Mouse (Mus musculus) heart, postnatal 10 days (tissue): ENCODE results near the gene Rbm17. TPM values are rescaled to one million over a fixed set of nuclear protein-coding genes. Genes with fewer than 3 reads are reported as not detected.
"Not testable (repeated sequence)": the region's sequence is repeated elsewhere in the genome, so short reads cannot be mapped to it uniquely, and the experiment has no call there.

ENCODE experiments used
- DNase-seq, 2 experiments: peaks; one replicate each; pipeline ENCODE4 v3.0.0; 2021
- intact Hi-C: fragments of 180-260 bp; cut with DNase I; formaldehyde crosslinking; loops from one replicate; pipeline ENCODE4 v1.15.1; 2025
- total RNA-seq, 2 experiments: library from RNA; stranded (reverse); gene quantifications; 2 replicates each; pipeline ENCODE4 v1.2.3; 2021

The Rbm17 gene
- total RNA-seq, 2 experiments from 2014 or later = 64.9 to 80.2 TPM

DNA sequence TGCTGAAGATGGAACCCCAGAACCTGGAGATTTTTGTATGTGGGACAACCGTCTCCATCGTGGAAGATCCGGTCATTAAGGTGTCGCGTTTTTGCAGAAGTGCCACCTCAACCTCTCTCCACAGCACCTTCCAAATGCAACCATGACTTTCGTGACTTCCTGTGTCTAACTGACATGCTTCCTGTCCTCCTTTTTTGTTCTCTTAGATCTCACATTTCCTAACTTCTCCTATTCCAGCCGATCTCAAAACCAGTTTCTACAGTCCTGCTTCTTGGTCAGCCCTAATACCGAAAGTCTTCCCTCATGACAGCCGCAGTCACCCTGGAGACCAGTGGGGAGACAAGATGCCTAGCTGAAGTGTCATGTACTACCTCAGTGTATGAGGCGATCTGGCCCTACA, 55.4 kb downstream of the Rbm17 start:
- no peak for DNase-seq
- intact Hi-C loops = no loop called here

DNA sequence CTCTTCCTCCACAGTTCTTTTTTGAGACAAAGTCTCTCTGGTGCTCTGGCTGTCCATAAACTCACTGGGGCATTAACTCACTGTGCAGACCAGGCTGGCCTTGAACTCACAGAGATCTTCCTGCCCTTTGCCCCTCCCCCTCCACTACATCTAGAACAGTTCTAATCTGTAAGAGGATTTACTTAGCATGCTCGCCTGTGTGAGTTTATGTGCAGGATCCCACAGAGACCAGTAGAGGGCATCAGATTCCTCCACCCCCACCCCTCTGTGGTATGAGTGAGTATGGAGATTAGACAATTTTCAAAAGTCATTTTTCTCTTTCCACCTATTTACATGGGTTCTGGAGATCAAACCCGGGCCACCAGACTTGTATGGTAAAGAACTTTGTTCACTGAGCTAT, 56.3 kb downstream of the Rbm17 start:
- DNase-seq = no peak
- intact Hi-C loops = no loop called here

DNA sequence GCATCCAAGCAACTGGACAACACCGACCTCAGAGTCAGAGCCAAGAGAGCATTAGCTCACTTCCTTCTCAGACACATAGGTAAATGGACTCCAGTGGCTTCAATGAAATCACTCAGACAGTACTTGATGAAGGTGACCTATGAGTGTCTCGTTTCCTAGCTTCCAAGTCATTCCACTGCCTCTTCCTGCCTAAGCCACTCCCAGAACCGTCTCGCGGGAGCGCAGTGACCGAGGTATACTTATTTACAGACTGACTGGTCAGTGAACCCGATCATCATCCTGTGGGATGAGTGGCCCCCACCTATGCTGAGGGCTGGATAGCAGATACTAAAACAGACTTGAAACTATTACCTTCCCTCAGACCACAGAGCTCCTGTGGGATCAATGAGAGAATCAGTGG, 57.9 kb downstream of the Rbm17 start:
- intact Hi-C loops = no loop called here
- DNase-seq = no peak

DNA sequence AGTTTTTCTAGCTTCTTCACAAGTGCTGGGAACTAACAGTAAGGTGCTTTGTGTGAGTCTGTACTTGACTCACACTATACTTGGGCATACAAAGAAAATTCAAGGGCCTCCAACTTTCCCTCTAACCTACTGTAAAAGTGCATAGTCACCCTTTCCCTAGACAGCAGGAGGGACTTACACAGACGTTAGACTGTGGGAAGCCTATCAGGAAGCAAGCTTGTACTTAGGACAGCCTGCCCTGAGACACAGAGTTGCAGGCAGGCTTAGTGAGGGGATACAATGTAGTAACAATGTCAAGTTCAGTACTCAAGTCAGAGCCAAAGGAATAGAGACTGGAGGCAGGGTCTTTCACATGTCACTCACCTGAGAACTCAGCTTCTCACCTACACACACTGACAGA, 58.6 kb downstream of the Rbm17 start:
- intact Hi-C loops = no loop called here
- DNase-seq = no peak

DNA sequence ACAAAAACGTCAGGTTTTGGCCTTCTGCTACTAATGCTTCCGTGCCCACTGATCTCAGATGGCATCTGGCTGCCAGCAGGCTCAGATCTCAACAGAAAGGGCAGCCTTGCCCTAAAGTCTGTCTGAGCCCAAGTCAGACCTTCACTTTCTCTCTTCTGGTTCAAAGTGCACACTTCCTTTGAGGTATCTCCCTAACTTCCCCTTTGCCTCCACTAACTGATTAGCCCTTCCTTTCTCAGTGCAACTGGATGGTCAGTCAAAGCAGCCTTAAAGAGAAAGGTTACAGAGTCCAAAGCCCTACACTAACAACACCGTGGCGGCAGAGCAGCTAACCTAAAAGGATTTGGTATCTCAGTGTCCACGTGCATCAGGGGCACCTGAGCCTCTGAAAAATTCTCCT, 59.6 kb downstream of the Rbm17 start:
- DNase-seq = no peak
- intact Hi-C loops = no loop called here

DNA sequence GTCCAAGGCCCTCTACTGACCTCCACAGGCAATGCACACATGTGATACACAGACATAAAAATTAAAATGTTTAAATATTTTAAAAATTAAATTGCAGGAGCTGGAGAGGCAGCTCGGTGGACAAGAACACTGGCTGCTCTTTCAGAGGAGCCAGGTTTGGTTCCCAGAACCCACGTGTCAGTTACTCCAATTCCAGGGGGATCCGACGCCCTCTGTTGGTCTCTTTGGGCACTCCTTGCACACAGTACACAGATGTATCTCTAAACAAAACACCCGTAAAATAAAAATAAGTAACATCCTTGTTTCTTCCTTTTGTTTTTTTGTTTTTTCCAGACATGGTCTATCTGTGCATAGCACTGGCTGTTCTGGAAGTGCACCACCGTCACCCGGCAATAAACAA, 60.8 kb downstream of the Rbm17 start:
- DNase-seq = no peak
- intact Hi-C loops = no loop called here

DNA sequence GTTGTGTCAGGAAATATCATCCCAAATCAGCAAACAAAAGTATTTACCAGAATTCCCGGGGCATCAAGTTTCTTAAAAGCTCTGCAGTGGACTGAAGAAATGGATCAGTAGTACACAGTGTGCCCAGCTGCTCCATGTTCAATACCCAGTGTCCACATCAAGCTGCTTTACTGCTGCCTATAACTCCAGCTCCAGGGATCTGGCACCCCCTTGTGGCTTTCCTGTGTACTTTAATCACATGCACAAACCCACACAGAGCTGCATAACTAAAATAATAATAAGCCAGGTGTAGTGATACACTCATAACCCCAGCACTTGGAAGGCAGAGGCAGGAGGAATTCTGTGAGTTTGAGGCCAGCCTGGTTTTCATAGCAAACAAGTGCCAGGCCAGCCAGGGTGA, 61.3 kb downstream of the Rbm17 start:
- intact Hi-C loops = loop anchor here (1.0 kb wide), 2 partner anchors 40 to 210 kb away; no protein-coding TSS in a partner anchor
- DNase-seq = peak; percentile 85 to 92

DNA sequence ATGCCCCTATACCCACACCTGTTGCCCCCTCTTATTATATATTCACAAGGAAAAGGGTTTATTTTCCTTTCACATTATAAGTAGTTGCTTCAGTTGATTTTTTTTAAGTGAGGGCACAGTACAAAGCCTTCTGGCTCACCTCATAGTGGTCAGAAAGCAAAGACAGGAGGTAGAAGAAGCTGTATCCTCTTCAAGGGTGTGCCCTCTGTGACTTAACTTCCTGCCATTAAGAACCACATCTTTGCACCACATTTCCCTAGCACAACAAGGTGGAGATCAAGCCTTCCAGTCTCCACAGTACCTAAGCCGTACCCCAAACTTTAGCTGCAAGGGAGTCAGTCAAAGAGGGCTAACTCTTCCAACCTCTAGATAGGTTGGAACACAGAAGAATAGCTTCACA, 61.8 kb downstream of the Rbm17 start:
- intact Hi-C loops = loop anchor here (1.0 kb wide), 2 partner anchors 40 to 210 kb away; no protein-coding TSS in a partner anchor
- DNase-seq = no peak

DNA sequence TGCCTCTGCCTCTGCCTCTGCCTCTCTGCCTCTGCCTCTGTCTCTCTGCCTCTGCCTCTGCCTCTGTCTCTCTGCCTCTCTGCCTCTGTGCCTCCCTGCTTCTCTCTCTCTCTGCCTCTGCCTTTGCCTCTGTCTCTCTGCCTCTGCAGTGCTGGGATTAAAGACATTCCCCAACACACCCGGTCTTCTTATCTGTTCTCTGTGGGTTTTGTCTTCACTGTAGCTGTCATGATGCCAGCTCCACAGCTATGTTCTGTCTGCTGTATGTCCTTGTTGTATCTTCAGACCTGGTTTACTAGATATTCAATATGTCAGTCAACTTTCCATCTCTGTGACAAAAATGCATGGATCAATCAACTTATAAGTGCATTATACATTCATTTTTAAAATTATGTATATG, 62.4 kb downstream of the Rbm17 start:
- DNase-seq, intact Hi-C loops: not testable (repeated sequence)

DNA sequence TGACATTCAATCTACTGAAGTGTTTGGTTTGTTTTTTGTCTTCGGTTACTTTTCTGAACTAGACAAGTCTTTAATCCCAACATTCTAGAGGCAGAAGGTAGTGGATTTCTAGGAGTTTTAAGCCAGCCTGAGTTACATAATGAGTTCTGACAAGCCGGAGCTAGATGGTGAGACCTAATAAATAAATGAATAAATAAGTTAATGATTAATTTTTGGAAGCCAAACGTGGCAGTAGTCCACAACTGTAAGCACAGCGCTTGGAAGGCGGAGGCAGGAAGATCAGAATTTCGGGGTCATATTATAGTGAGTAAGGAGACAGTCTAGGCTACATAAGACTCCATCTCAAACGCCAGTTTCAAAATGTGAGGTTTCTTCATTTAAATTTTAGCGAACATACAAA, 68.0 kb downstream of the Rbm17 start:
- no peak for DNase-seq
- intact Hi-C loops = loop anchor here (2.0 kb wide), 1 partner anchor 33 kb away; no protein-coding TSS in a partner anchor

Other genes starting within 250 kb of the Rbm17 start
- gene Pfkfb3, start 50.1 kb downstream of the Rbm17 start, total RNA-seq = 10 to 100 TPM in 1 of 2 experiments, 1 to 10 TPM in 1; 9.9 to 17.4 TPM
- gene Gm17490, start 22.1 kb upstream of the Rbm17 start, total RNA-seq = not detected
- under 1 TPM; 0.29 to 0.64 TPM for gene Il2ra, start 38.7 kb upstream of the Rbm17 start, total RNA-seq
- gene Il15ra, start 101.1 kb upstream of the Rbm17 start, total RNA-seq = 10 to 100 TPM; 24.6 to 31.6 TPM
- gene Fbh1, start 173.4 kb upstream of the Rbm17 start, total RNA-seq = 10 to 100 TPM; 77.2 to 80.4 TPM
- 10 to 100 TPM; 27.3 to 31.1 TPM for gene Ankrd16, start 173.7 kb upstream of the Rbm17 start, total RNA-seq